Comparison of ENCODE assay signal across 8 mouse cellular contexts in genomic region chr8:71570291-71570954, GRCm38 (mm10). TPM values are rescaled to one million over a fixed set of nuclear protein-coding genes. Genes with fewer than 3 reads are reported as not detected.
DNase-seq lines count a peak whose midpoint lies in the region; ATAC-seq lines count a peak whose summit lies in the region.

No protein-coding gene starts in this region.

- H3K4me2 ChIP-seq in hindbrain, embryonic 14.5 days (replicated peaks), result peak overlapping the region; percentile 89

- H3K27ac ChIP-seq in hindbrain, embryonic 14.5 days, result peak overlapping the region; percentile 83

- peak overlapping the region; percentile 51 for H3K4me3 ChIP-seq in hindbrain, embryonic 14.5 days (replicated peaks; ENCODE audit: low read length)

- peak; percentile 100 for DNase-seq in Muller cell, postnatal 12 days (ENCODE audit: inconsistent ontology term)
- DNase-seq in cerebellum, adult 9-11 months, result peak; percentile 99
- peak; percentile 93 to 96 for DNase-seq in frontal cortex, postnatal 25 days (ENCODE audit: low spot score in 2 of 2)
- peak; percentile 91 for DNase-seq in hindbrain, embryonic 14.5 days (ENCODE audit: low spot score)
- peak; percentile 87 to 90 for DNase-seq in layer of hippocampus, postnatal 25 days (ENCODE audit: extremely low spot score in 1 of 2, low spot score in 1 of 2)
- DNase-seq in lung, postnatal 14 days, result peak; percentile 92
- DNase-seq in retina, adult 2 months (ENCODE audit: low read depth, low spot score), result peak; percentile 86
- peak; percentile 88 for DNase-seq in thymus, postnatal 25 days

- peak overlapping the region; percentile 80 for H3K9ac ChIP-seq in hindbrain, embryonic 14.5 days

- peaks cover 25% of the 10 kb centered on the region for H3K4me1 ChIP-seq in hindbrain, embryonic 14.5 days (replicated peaks; ENCODE audit: control insufficient read depth, insufficient read depth, low read length)

- H3K9me3 ChIP-seq in hindbrain, embryonic 14.5 days (ENCODE audit: control insufficient read depth, low read length), result no peaks in the 10 kb centered on the region

- under 1% methylated on average over 41 of the region's 41 CpGs for WGBS in hindbrain, embryonic 14.5 days

- no peaks in the 10 kb centered on the region for H3K36me3 ChIP-seq in hindbrain, embryonic 14.5 days (replicated peaks; ENCODE audit: control insufficient read depth, insufficient read depth)

- peak; percentile 88 for ATAC-seq in hindbrain, embryonic 14.5 days (ENCODE audit: low FRiP score)

- peaks cover 7% of the 10 kb centered on the region; the same call in 1 of the 2 replicates for H3K27me3 ChIP-seq in hindbrain, embryonic 14.5 days (ENCODE audit: control insufficient read depth, insufficient read depth, low read length)

RNA-seq across cellular contexts. Expression of gene Slc27a1, which starts 1.7 kb away (rescaled TPM):
- 41.6 and 57.3 TPM in 2 replicates for polyA plus RNA-seq in hindbrain, embryonic 14.5 days (2014; fragmentation: Nextera tagmentation; extraction: Ambion mirVana)
- 100 to 1,000 TPM; 107 to 128 TPM for total RNA-seq in layer of hippocampus, postnatal 25 days (2021)

RNA-seq across cellular contexts. Expression of gene Nxnl1, which starts 4.0 kb away (rescaled TPM):
- polyA plus RNA-seq in hindbrain, embryonic 14.5 days (2014; fragmentation: Nextera tagmentation; extraction: Ambion mirVana), result 0.13 TPM in 1 of 2 replicates, not detected in the other
- total RNA-seq in layer of hippocampus, postnatal 25 days (2021), result not detected

RNA-seq across cellular contexts. Expression of gene Tmem221, which starts 11.8 kb away (rescaled TPM):
- polyA plus RNA-seq in hindbrain, embryonic 14.5 days (2014; fragmentation: Nextera tagmentation; extraction: Ambion mirVana), result 0.32 TPM in 1 of 2 replicates, not detected in the other
- total RNA-seq in layer of hippocampus, postnatal 25 days (2021), result not detected

RNA-seq across cellular contexts. Expression of gene Pgls, which starts 21.6 kb away (rescaled TPM):
- polyA plus RNA-seq in hindbrain, embryonic 14.5 days (2014; fragmentation: Nextera tagmentation; extraction: Ambion mirVana), result 243 and 246 TPM in 2 replicates
- 10 to 100 TPM; 36.3 to 38.9 TPM for total RNA-seq in layer of hippocampus, postnatal 25 days (2021)

RNA-seq across cellular contexts. Expression of gene Fam129c, which starts 27.0 kb away (rescaled TPM):
- 5.2 and 5.7 TPM in 2 replicates for polyA plus RNA-seq in hindbrain, embryonic 14.5 days (2014; fragmentation: Nextera tagmentation; extraction: Ambion mirVana)
- 1 to 10 TPM; 2.7 to 4.3 TPM for total RNA-seq in layer of hippocampus, postnatal 25 days (2021)

Comparison
In these comparisons a context has a peak if more than half of its experiments do, and no peak if none do; other contexts are left out.
1. Peak in every context shown above with its lines: DNase-seq, ATAC-seq, H3K4me3 ChIP-seq and H3K27ac ChIP-seq.